Mouse (Mus musculus): ENCODE measurements at regions not wholly inside any gene's neighbourhood (a gene's known extent, or its start where the extent isn't known, plus 50 kb on each side); places are given as distances from the start of the nearest gene placed in this dataset.

- Histone ChIP-seq H3K27me3 (no peaks in the 10 kb centered on the region), H3K36me3 (no peaks in the 10 kb centered on the region), H3K27ac (replicated peaks) (no peak overlapping the region), H3K4me3 (no peak overlapping the region), H3K9me3 (no peaks in the 10 kb centered on the region), H3K4me1 (replicated peaks) (no peaks in the 10 kb centered on the region; the same call in 1 of the 2 replicates), H3K4me2 (no peak overlapping the region), H3K9ac (no peak overlapping the region)
- ATAC-seq (ENCODE audit: low read depth): no peak
- WGBS: 52% methylated on average over 2 of the region's 2 CpGs
Observed at GRCm38 (mm10) chr2:100814613-100815258, 809.8 kb upstream of the Rag2 start.

GRCm38 (mm10) chr2:100834056-100834455 is 790.5 kb upstream of the Rag2 start:
- Histone ChIP-seq H3K27me3 (no peaks in the 10 kb centered on the region), H3K4me1 (replicated peaks) (no peaks in the 10 kb centered on the region), H3K9me3 (no peaks in the 10 kb centered on the region), H3K27ac (replicated peaks) (no peak overlapping the region), H3K4me2 (no peak overlapping the region), H3K9ac (no peak overlapping the region), H3K4me3 (no peak overlapping the region), H3K36me3 (no peaks in the 10 kb centered on the region)
- no peak for ATAC-seq (ENCODE audit: low read depth)
- WGBS: 88% methylated on average over 4 of the region's 4 CpGs

GRCm38 (mm10) chr2:100857772-100858171 is 766.7 kb upstream of the Rag2 start:
- WGBS: 93% methylated on average over 2 of the region's 2 CpGs
- no peak for ATAC-seq (ENCODE audit: low read depth)
- no peaks in the 10 kb centered on the region for H3K9me3 ChIP-seq

GRCm38 (mm10) chr2:100865495-100865894 is 759.0 kb upstream of the Rag2 start:
- H3K36me3 ChIP-seq: no peaks in the 10 kb centered on the region
- H3K9me3 ChIP-seq: no peaks in the 10 kb centered on the region
- H3K4me1 ChIP-seq (replicated peaks): no peaks in the 10 kb centered on the region
- no peak overlapping the region for H3K9ac ChIP-seq
- H3K4me3 ChIP-seq: no peak overlapping the region
- no peak overlapping the region for H3K27ac ChIP-seq (replicated peaks)
- no peak for ATAC-seq (ENCODE audit: low read depth)
- 94% methylated on average over 1 of the region's 1 CpGs for WGBS
- no peaks in the 10 kb centered on the region for H3K27me3 ChIP-seq
- no peak overlapping the region for H3K4me2 ChIP-seq

More at GRCm38 (mm10) chr2:100857772-100858171, 766.7 kb upstream of the Rag2 start:
- Histone ChIP-seq H3K9ac (no peak overlapping the region), H3K27ac (replicated peaks) (no peak overlapping the region), H3K36me3 (no peaks in the 10 kb centered on the region), H3K4me2 (no peak overlapping the region), H3K4me3 (no peak overlapping the region), H3K27me3 (no peaks in the 10 kb centered on the region), H3K4me1 (replicated peaks) (no peaks in the 10 kb centered on the region)

Data from neural tube, embryonic 13.5 days (tissue).